Mouse (Mus musculus) intestine, embryonic 14.5 days (tissue): ENCODE results near the gene Rnf214. TPM values are rescaled to one million over a fixed set of nuclear protein-coding genes. Genes with fewer than 3 reads are reported as not detected.

Experiments used
- ATAC-seq: fragments of 200-750 bp; cut with Nextera tagmentation; replicated peaks from 2 replicates; pipeline ENCODE4 v1.8.0; 2017; ENCODE audit warnings: low read depth, moderate number of reproducible peaks, moderate TSS enrichment, moderate library complexity; ENCODE audit not compliant: low FRiP score, low TSS enrichment
- DNase-seq: peaks from one replicate; pipeline ENCODE4 v3.0.0-alpha.2; 2018; ENCODE audit warnings: low spot score
- H3K27ac ChIP-seq: fragments of 300-500 bp; sonication (generic); 2 replicates; pipeline ENCODE4 v1.5.1; 2014; ENCODE audit warnings: low read depth, mild to moderate bottlenecking, control low read depth
- H3K27me3 ChIP-seq: fragments of 300-500 bp; sonication (generic); replicated peaks from 2 replicates; pipeline ENCODE4 v1.6.1; 2014; ENCODE audit warnings: low read length, control low read depth; ENCODE audit not compliant: control insufficient read depth, insufficient read depth
- H3K36me3 ChIP-seq: fragments of 300-500 bp; sonication (generic); 2 replicates; pipeline ENCODE4 v1.6.1; 2014; ENCODE audit warnings: low read length, control low read depth; ENCODE audit not compliant: control insufficient read depth, insufficient read depth
- H3K4me1 ChIP-seq: fragments of 300-500 bp; sonication (generic); replicated peaks from 2 replicates; pipeline ENCODE4 v1.6.1; 2014; ENCODE audit warnings: low read length, control low read depth, mixed read lengths; ENCODE audit not compliant: control insufficient read depth, insufficient read depth
- H3K4me2 ChIP-seq: fragments of 300-500 bp; sonication (generic); 2 replicates; pipeline ENCODE4 v1.6.1; 2014; ENCODE audit warnings: low read length
- H3K4me3 ChIP-seq: fragments of 300-500 bp; sonication (generic); 2 replicates; pipeline ENCODE4 v1.5.1; 2014; ENCODE audit warnings: low read depth, low read length, control low read depth, mixed read lengths
- H3K9ac ChIP-seq: fragments of 300-500 bp; sonication (generic); 2 replicates; pipeline ENCODE4 v1.6.1; 2014; ENCODE audit warnings: mild to moderate bottlenecking, low read length
- H3K9me3 ChIP-seq: fragments of 300-500 bp; sonication (generic); 2 replicates; pipeline ENCODE4 v1.6.1; 2016; ENCODE audit warnings: low read length, control low read depth; ENCODE audit not compliant: control insufficient read depth
- WGBS: fragments of 180-500 bp; shearing (Covaris S2); extraction: QIAGEN DNeasy Blood & Tissue Kit; methylation state at CpG from one replicate; pipeline ENCODE4 v1.1.7; 2014; 5-methylcytosine and 5-hydroxymethylcytosine counted together
- polyA plus RNA-seq: library from polyadenylated mRNA; unstranded; fragments of >200 nt; fragmentation: Nextera tagmentation; extraction: Ambion mirVana; gene quantifications from 2 replicates; pipeline ENCODE4 v1.2.1, GENCODE M21; 2014

Rnf214 gene
- polyA plus RNA-seq = 47.2 and 55.1 TPM in 2 replicates

DNA sequence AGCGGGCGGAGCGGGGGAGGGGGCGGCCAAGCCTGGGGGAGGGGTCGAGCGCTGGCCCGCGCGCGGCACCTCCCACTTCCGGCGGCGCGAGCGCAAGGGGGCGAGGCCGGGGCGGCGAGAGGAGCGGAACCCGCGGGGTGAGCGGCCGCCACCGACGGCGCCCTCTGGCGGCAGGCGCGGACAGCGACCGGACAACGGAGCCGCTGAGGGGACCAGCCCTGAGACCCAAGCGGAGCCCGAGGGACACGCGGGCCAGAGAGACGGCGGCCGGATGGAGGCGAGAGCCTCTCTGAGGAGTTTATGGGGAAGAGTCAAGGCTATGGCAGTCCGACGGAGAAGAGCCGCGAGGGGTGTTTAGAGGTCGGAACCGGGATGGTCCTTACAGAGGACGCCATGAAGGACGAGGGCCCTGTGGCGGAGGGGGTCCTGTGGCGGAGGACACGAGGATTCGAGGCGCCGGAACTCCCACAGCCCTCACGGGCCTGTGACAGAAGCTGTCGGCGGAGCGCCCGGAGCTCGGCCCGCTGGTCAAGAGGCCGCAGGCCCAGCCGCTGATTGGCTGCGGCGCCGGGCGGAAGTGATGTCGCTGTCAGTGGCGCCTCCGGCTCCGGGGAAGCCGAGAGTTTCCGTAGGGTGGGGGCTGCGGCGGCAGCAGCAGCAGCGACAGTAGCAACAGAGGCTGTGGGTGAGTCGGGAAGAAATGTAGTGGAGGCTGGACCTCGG, at the start of gene Rnf214, which contains the start of gene Pcsk7:
Rnf214 (minus strand) TSS at position 557 of the 723 bp plus-strand sequence.
Pcsk7 (plus strand) TSS at position 143 of the 723 bp plus-strand sequence.
- H3K27me3 ChIP-seq = no peaks in the 10 kb centered on the region
- H3K27ac ChIP-seq = peak within 1 kb of the TSS; percentile 87
- WGBS = under 1% methylated on average over 69 of the region's 80 CpGs
- ATAC-seq (peak; percentile 94), DNase-seq (peak; percentile 93)
- peak within 1 kb of the TSS; percentile 81 for H3K9ac ChIP-seq
- peaks cover 40% of the 10 kb centered on the region for H3K36me3 ChIP-seq
- H3K4me3 ChIP-seq = peak within 1 kb of the TSS; percentile 84
- peak within 1 kb of the TSS; percentile 72 for H3K4me2 ChIP-seq
- peaks cover 15% of the 10 kb centered on the region for H3K4me1 ChIP-seq
- H3K9me3 ChIP-seq = no peaks in the 10 kb centered on the region

DNA sequence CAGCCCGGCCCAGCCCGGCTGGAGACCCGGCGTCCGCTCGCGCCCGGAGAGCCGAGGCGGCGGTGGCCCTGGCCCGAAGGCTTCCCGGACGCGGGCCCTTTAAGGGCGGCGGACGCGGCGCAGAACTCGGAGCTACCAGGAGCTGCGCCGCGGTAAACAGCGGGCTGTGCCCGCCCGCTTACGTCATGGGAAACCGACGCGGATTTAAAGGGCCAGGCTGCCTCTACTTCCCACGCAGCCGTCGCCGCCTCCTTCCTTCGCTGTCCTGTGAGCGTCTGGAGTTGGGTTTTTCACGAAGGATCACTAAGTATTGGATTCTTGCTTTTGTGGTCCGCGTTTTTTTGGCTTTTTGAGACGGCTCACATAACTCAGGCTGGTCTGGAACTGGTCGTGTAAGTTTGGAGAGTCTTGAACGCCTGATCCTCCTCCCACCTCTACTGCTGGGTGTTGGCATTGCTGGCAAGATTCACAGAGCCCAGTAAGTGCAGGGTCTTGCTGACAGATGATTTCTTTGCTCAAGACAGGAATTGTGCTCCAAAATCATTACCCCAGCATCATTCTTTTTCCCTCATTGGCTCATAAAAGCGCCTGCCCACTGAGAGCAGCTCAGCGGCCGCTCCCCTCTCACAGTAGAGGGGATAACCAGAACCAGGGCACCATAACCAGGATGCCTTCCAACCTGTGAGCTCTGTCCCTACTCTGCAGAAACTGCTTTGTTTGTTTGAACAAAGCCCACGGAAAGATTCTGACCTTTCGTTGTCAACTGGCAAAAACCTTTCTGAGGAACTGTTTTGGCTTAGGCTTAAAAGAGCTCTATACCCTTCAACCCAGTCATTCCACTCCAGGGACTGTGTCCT, 48.6 kb upstream of the Rnf214 start, which contains the start of gene Sidt2:
Sidt2 (minus strand) TSS at position 152 of the 857 bp plus-strand sequence.
- Histone ChIP-seq H3K36me3 (peaks cover 16% of the 10 kb centered on the region), H3K4me3 (peak within 1 kb of the TSS; percentile 89), H3K9me3 (no peaks in the 10 kb centered on the region), H3K4me2 (peak within 1 kb of the TSS; percentile 91), H3K27ac (peak within 1 kb of the TSS; percentile 90), H3K9ac (peak within 1 kb of the TSS; percentile 90), H3K27me3 (no peaks in the 10 kb centered on the region), H3K4me1 (peaks cover 19% of the 10 kb centered on the region)
- DNase-seq (peak; percentile 89), ATAC-seq (peak; percentile 95)
- under 1% methylated on average over 48 of the region's 48 CpGs for WGBS

DNA sequence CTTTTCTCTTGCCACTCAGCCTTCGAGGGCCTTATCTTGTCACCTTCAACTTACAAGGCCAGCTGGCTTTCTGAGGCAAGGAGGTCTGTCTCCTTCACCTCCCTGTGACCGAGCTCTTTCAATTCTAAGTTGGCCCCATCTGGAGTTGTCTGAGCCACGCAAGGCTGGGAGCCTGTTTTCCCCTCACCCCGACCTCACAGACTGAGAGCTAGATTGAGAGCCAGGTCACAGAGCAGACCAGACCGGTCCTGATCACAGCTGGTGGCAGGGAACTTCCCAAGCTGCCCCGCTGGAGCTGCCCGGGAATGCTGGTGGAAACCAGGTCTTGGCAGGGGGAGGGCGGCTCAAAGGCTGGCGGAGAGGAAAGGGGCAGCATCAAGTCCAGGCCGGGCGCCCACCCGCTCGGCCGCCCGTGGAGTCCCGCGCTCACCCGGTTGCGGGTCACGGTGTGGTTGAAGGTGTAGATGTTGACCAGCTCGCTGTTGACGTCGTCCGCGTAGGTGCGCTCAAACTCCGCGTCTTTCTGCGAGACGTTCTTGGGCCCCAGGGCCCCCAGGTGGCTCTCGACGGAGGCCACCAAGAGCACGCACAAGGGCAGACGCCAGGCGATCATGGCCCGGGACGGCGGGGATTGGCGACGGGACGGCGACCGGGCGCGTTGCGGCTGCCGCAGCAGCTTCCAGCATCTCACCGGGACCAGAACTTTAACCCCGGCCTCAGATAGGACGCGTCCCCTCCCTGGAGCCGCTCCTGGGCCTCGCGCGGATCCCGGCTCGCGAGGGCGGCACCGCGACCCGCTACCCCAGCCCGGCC, 47.8 kb upstream of the Rnf214 start:
- Histone ChIP-seq H3K9me3 (no peaks in the 10 kb centered on the region), H3K4me2 (peak overlapping the region; percentile 91), H3K27ac (peak overlapping the region; percentile 90), H3K4me1 (peaks cover 19% of the 10 kb centered on the region), H3K4me3 (peak overlapping the region; percentile 89), H3K36me3 (peaks cover 24% of the 10 kb centered on the region), H3K27me3 (no peaks in the 10 kb centered on the region), H3K9ac (peak overlapping the region; percentile 90)
- DNase-seq (peak; percentile 86), ATAC-seq (peak; percentile 80)
- under 1% methylated on average over 61 of the region's 63 CpGs for WGBS

DNA sequence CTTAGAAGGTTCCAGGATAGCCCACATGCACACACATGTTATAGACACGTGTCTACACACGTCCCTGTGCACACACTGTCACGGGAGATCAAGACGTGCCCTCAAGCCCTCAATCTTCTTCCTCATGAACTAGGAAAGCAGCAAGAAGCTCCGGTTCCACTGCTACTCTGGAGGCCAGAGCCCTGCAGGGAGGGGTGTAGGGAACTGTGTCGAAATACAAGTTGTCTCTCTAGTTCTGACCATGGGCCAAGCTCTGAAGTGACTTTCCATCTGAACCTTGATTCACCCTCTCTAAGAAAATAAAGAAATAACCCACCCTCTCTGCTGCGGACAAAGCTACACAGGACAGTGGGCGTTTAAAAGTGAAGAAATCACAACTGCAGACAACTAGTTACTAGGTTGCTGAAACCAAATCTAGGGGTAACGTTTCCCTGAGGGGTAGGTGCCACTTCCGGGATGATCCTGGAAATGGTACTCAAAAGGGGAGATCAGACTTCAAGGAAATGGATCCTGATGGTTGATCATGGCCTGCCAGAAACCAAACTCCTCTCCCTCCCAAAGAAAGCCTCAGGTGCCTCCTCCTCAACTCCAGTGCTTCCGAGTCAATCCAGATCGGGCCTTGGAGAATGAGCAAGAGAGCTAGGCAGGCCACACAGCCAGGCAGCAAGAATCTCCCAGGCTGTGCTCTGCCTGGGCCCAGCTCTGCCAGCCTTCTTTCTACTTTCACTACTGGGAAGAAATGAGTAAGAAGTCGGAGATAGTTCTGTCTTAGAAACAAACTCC, 47.0 kb upstream of the Rnf214 start:
- no peaks in the 10 kb centered on the region for H3K27me3 ChIP-seq
- DNase-seq = no peak
- peaks cover 19% of the 10 kb centered on the region for H3K4me1 ChIP-seq
- H3K9ac ChIP-seq = peak overlapping the region; percentile 90
- no peaks in the 10 kb centered on the region for H3K9me3 ChIP-seq
- H3K27ac ChIP-seq = peak overlapping the region; percentile 90
- peak overlapping the region; percentile 91 for H3K4me2 ChIP-seq
- H3K36me3 ChIP-seq = peaks cover 32% of the 10 kb centered on the region
- peak overlapping the region; percentile 89 for H3K4me3 ChIP-seq
- WGBS = 62% methylated on average over 13 of the region's 13 CpGs
- no peak for ATAC-seq

DNA sequence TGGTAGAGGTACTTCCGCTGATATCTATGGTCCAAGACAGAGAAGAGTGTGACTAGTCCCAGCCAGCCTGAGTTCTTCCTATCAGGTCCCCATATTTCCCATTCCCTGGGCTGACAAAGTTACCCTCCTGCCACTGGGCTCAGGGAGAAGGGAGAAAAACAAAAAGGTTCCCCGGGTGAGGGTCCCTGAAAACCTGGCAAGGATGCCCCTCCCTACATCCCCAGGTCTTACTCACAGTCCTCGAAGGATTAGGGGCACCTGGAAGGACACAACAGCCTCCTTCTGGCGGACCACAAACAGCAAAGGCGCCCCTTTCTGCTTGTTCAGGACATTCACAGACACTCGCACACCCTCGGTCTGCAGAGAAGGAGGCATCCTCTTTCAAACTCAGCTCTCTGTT, 46.2 kb upstream of the Rnf214 start:
- no peak overlapping the region for H3K27ac ChIP-seq
- H3K9me3 ChIP-seq = no peaks in the 10 kb centered on the region
- WGBS = 78% methylated on average over 7 of the region's 7 CpGs
- H3K4me1 ChIP-seq = peaks cover 19% of the 10 kb centered on the region
- H3K4me2 ChIP-seq = no peak overlapping the region
- no peak overlapping the region for H3K9ac ChIP-seq
- H3K4me3 ChIP-seq = no peak overlapping the region
- ATAC-seq (no peak), DNase-seq (no peak)
- no peaks in the 10 kb centered on the region for H3K27me3 ChIP-seq
- peaks cover 40% of the 10 kb centered on the region for H3K36me3 ChIP-seq

DNA sequence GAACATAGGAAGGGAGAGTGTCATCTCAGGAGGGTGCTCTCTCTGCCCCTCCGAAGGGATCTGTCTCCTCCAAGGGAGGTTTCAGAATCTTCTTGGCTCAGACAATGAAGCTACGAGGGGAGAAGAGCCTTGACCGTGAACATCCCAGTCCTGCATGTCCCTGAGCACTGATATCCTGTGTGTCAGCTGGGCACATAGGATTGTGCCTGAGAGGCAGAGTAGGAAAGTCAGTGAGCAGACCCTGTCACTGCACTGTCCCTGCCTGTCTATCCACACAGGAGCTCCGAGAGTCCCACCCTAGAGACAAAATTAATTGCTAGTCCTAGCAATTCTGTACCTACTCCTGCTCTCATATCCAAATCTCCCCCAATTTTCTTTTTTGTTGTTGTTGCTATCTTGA, 45.3 kb upstream of the Rnf214 start:
- Histone ChIP-seq H3K4me1 (peaks cover 19% of the 10 kb centered on the region), H3K27ac (no peak overlapping the region), H3K36me3 (peaks cover 46% of the 10 kb centered on the region), H3K4me3 (no peak overlapping the region), H3K9ac (no peak overlapping the region), H3K9me3 (no peaks in the 10 kb centered on the region), H3K4me2 (no peak overlapping the region), H3K27me3 (no peaks in the 10 kb centered on the region)
- ATAC-seq = no peak
- 92% methylated on average over 4 of the region's 4 CpGs for WGBS
- DNase-seq = no peak

DNA sequence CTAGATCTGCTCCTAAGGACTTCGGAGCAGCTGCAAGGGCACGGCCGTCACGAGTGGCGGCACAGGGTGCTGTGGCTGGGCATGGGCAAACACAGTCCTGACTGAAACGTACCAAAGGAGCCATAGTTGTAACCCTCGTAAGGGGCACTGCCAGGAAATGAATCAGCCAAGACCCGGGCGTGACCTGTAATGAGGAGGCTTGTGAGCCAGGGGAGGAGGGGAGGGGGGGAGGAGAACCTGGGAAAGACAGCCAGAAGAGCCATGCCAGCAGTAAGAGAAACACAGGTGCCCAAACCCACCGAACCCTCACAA, 40.1 kb upstream of the Rnf214 start:
- Histone ChIP-seq H3K4me1 (no peaks in the 10 kb centered on the region), H3K27me3 (no peaks in the 10 kb centered on the region), H3K27ac (no peak overlapping the region), H3K36me3 (peaks cover 85% of the 10 kb centered on the region), H3K4me2 (no peak overlapping the region), H3K9ac (no peak overlapping the region), H3K4me3 (no peak overlapping the region), H3K9me3 (no peaks in the 10 kb centered on the region)
- whole genome bisulfite sequencing = 80% methylated on average over 10 of the region's 10 CpGs
- ATAC-seq (no peak), DNase-seq (no peak)
